Mouse (Mus musculus) limb, embryonic 12.5 days (tissue): ENCODE results near the gene Rnf222. TPM values are rescaled to one million over a fixed set of nuclear protein-coding genes. Genes with fewer than 3 reads are reported as not detected.
A peak's percentile ranks its signal among the peaks of the same experiment; 100 is the strongest.
"Not testable (repeated sequence)": the region's sequence is repeated elsewhere in the genome, so short reads cannot be mapped to it uniquely, and the experiment has no call there.

Experiments used
- ATAC-seq: fragments of 200-750 bp; cut with Nextera tagmentation; 2 replicates; pipeline ENCODE4 v1.8.0; 2017; ENCODE audit warnings: low read depth, moderate TSS enrichment; ENCODE audit not compliant: insufficient number of reproducible peaks, insufficient read depth, low FRiP score, low TSS enrichment
- H3K27ac ChIP-seq: fragments of 300-500 bp; sonication (generic); 2 replicates; pipeline ENCODE4 v1.5.1; 2016; ENCODE audit warnings: mild to moderate bottlenecking, moderate library complexity
- H3K27me3 ChIP-seq: fragments of 300-500 bp; sonication (generic); 2 replicates; pipeline ENCODE4 v1.6.1; 2016; ENCODE audit warnings: mild to moderate bottlenecking, moderate library complexity
- H3K36me3 ChIP-seq: fragments of 300-500 bp; sonication (generic); 2 replicates; pipeline ENCODE4 v1.6.1; 2016; ENCODE audit warnings: mild to moderate bottlenecking, moderate library complexity
- H3K4me1 ChIP-seq: fragments of 300-500 bp; sonication (generic); replicated peaks from 2 replicates; pipeline ENCODE4 v1.6.1; 2016
- H3K4me2 ChIP-seq: fragments of 300-500 bp; sonication (generic); 2 replicates; pipeline ENCODE4 v1.6.1; 2016; ENCODE audit warnings: mild to moderate bottlenecking, moderate library complexity
- H3K4me3 ChIP-seq: fragments of 300-500 bp; sonication (generic); replicated peaks from 2 replicates; pipeline ENCODE4 v1.5.1; 2016; ENCODE audit warnings: mild to moderate bottlenecking
- H3K9ac ChIP-seq: fragments of 300-500 bp; sonication (generic); replicated peaks from 2 replicates; pipeline ENCODE4 v1.6.1; 2016; ENCODE audit warnings: mild to moderate bottlenecking, moderate library complexity
- H3K9me3 ChIP-seq: fragments of 300-500 bp; sonication (generic); 2 replicates; pipeline ENCODE4 v1.6.1; 2016; ENCODE audit warnings: mild to moderate bottlenecking, moderate library complexity
- WGBS: fragments of 180-500 bp; shearing (Covaris S2); methylation state at CpG from one replicate; pipeline ENCODE4 v1.1.7; 2016; 5-methylcytosine and 5-hydroxymethylcytosine counted together
- polyA plus RNA-seq: library from polyadenylated mRNA; unstranded; fragments of >200 nt; fragmentation: Nextera tagmentation; extraction: Ambion mirVana; gene quantifications from 2 replicates; pipeline ENCODE4 v1.2.1, GENCODE M21; 2016

Rnf222 gene
- polyA plus RNA-seq, 1 experiment from 2014 or later = 0.05 TPM

DNA sequence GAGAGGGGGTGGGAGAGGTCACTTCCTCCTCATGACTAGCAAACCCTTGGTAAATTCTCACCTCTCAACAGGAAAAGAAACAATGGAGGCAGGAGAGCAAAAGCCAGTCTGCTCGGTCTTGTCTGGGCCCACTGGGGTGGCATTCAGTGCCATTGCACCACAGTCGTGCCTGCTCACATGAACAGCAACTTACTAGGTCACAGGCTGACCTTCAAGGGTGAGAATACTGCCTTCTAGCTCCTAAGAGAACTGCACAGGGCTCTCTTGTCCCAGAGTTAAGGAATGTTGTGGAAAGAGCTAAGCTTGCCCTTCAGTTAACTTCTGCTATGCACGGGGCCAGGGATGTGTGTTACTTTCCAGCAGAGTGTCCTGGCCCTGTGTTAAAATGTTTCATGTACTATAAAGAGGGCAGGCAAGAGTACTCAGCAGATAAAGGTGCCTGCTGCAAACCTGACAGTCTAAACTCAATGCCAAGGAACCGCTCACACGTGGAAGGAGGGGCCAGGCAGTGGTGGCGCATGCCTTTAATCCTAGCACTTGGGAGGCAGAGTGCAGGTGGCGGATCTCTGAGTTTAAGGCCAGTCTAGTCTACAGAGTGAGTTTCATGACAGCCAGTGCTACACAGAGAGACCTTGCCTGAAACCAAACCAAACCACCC lies 20.6 kb downstream of the Rnf222 start:
- Histone ChIP-seq H3K9ac (no peak overlapping the region), H3K4me1 (peaks cover 18% of the 10 kb centered on the region), H3K36me3 (peaks cover 37% of the 10 kb centered on the region), H3K27ac (peak overlapping the region; percentile 54; the same call in 1 of the 2 replicates), H3K9me3 (no peaks in the 10 kb centered on the region), H3K4me2 (no peak overlapping the region), H3K4me3 (no peak overlapping the region), H3K27me3 (no peaks in the 10 kb centered on the region)
- WGBS = 41% methylated on average over 7 of the region's 7 CpGs
- ATAC-seq = no peak

DNA sequence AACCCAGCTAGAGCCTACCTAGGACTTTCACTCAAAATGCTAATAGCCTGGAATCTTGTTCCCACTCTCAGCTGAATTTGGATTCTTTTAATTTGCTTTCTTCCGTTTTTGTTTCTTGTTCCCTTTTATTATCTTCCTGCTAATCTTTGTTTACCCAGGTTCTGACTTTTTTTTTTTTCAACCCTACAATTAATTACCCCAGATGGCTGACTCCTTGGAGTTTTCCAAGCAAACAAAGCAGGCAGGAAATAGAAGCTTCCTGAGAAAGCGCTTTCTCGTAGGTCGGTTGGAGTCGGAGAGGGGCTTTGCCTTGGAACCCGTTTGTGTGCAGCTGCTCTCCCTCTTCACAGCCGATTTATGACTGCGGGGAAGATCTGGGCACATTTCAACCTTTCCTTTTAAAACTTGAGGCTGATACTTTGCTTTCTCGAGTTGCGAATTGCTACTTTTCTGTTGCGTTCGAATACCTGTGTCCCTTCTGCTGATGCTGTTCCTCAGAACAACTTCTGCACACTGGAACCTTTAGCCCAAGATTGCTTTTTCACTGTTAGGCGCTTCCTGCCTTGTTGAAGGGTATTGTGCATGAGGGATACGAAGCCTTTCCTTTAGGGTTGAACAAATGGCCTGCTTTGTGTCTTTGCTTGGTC lies 23.3 kb downstream of the Rnf222 start:
- no peak for ATAC-seq
- WGBS = 33% methylated on average over 14 of the region's 14 CpGs
- Histone ChIP-seq H3K36me3 (peaks cover 10% of the 10 kb centered on the region), H3K4me2 (no peak overlapping the region), H3K9me3 (no peaks in the 10 kb centered on the region), H3K27me3 (no peaks in the 10 kb centered on the region), H3K27ac (peak overlapping the region; percentile 87), H3K4me3 (no peak overlapping the region), H3K9ac (no peak overlapping the region), H3K4me1 (peaks cover 18% of the 10 kb centered on the region)

DNA sequence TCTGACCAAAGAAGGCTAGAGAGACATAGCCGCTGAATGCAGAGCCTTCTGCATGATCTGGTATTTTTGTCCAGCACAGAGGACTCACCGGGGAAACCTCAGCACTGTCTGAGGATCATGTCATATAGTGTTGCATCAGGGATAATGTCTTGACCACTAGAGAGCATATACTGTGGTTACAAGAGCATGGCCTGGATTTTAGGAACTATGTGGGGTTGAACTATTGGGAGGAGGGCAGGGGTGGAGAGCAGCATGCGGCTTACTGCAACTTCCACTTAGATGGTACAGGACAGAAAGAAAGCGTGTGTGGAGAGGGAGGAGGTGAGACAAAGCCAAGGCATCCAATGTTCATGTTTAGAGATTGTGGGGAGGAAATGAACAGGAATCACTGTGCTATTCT lies 26.2 kb downstream of the Rnf222 start:
- H3K36me3 ChIP-seq = no peaks in the 10 kb centered on the region
- H3K4me2 ChIP-seq = no peak overlapping the region
- no peak for ATAC-seq
- H3K27ac ChIP-seq = no peak overlapping the region
- no peaks in the 10 kb centered on the region for H3K9me3 ChIP-seq
- H3K9ac ChIP-seq = no peak overlapping the region
- H3K27me3 ChIP-seq = no peaks in the 10 kb centered on the region
- H3K4me3 ChIP-seq = no peak overlapping the region
- H3K4me1 ChIP-seq = peaks cover 18% of the 10 kb centered on the region
- WGBS = 95% methylated on average over 4 of the region's 4 CpGs

DNA sequence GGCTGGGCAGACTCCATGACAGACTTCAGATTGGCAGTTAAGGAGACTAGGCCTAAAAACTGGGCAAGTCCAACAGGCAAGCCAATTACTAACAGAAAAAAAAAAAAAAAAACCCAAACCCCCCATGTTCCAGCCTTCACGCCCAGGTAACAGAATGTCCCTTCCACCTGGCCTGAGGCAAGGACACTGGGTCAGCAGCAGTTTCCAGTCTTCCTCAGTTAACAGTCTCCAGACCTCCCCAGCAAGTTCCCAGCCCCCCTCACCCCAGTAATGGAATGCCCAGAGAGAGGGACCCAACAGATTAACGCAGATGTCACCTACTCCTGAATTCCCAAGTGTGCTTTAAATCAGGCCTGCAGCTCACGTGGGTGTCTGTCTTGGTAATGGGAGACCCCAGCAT lies 34.8 kb downstream of the Rnf222 start:
- 42% methylated on average over 3 of the region's 3 CpGs for WGBS
- Histone ChIP-seq H3K27me3 (0 out of 2 replicates have a peak, but pooled peaks cover 4% of the 10 kb centered on the region), H3K27ac (no peak overlapping the region), H3K36me3 (no peaks in the 10 kb centered on the region), H3K4me1 (0 out of 2 replicates have a peak, but pooled peaks cover 8% of the 10 kb centered on the region), H3K9ac (no peak overlapping the region), H3K4me2 (no peak overlapping the region), H3K4me3 (no peak overlapping the region), H3K9me3 (no peaks in the 10 kb centered on the region)
- ATAC-seq = no peak

DNA sequence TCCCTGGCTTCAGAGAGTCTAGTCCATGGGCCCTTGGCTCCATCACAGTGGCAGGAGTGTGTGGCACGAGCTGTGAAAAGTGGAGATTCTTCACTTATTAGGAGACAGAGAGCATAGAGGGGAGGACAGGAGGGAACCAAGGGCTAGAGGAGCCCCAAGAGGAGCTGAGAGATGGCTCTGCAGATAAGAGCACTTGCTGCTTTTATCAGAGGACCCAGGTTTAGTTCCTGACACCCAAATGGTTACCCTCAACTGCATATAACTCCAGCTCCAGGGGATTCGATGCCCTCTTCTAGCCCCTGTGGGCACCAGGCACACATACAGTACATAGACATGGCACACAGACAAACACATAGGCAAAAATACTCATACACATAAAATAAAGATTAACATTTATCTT lies 36.4 kb downstream of the Rnf222 start:
- Histone ChIP-seq H3K4me1 (0 out of 2 replicates have a peak, but pooled peaks cover 8% of the 10 kb centered on the region), H3K27me3 (0 out of 2 replicates have a peak, but pooled peaks cover 4% of the 10 kb centered on the region), H3K36me3 (no peaks in the 10 kb centered on the region), H3K9me3 (no peaks in the 10 kb centered on the region), H3K9ac (no peak overlapping the region), H3K27ac (no peak overlapping the region), H3K4me3 (no peak overlapping the region), H3K4me2 (no peak overlapping the region)
- no peak for ATAC-seq
- WGBS = 86% methylated on average over 2 of the region's 2 CpGs

DNA sequence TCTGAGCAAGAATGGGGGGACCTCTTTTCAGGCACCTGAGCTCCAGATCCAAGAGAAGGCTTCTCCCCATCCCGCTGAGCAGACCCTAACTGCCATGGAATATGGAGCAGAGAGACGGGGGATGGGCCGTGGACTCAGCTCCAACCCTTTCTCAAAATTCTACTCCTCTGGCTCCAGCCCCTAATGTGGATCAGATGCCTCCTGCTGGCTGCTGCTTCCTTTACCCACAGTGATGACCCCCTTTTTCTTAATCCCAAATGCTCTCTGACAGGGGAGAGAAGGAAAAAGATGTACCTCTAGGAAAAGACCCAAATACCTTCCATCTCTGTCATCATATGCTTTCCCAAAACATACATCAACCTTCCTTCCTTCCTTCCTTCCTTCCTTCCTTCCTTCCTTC lies 38.6 kb downstream of the Rnf222 start, which contains the start of gene Odf4:
Gene Odf4 (minus strand): TSS at position 101 of the 400 bp plus-strand sequence.
- Histone ChIP-seq H3K27me3 (0 out of 2 replicates have a peak, but pooled peaks cover 4% of the 10 kb centered on the region), H3K27ac (no peak within 1 kb of the TSS), H3K4me3 (no peak within 1 kb of the TSS), H3K4me1 (0 out of 2 replicates have a peak, but pooled peaks cover 6% of the 10 kb centered on the region), H3K9me3 (no peaks in the 10 kb centered on the region), H3K4me2 (no peak within 1 kb of the TSS), H3K36me3 (no peaks in the 10 kb centered on the region), H3K9ac (no peak within 1 kb of the TSS)
- ATAC-seq = no peak
- WGBS = 78% methylated on average over 3 of the region's 3 CpGs

DNA sequence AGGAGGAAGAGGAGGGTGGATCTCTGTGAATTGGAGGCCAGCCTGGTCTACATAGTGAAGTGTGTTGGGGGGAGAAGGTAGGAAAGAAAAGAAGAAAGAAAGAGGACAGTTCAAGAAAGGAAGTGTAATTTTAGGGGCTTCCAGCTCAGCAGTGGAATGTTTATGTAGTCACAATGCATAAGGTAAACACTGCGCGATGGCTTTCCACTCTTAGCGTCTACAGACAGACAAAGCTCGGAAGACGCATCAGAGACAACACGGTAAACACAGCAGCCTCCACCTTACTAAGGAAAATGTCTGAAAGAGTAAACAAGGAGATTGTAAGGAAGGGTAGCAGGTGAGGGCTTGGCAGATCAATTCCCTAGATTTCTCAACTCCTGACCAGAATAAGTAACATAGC lies 41.6 kb downstream of the Rnf222 start:
- no peak for ATAC-seq
- H3K27me3 ChIP-seq = no peaks in the 10 kb centered on the region
- H3K4me3 ChIP-seq = no peak overlapping the region
- no peaks in the 10 kb centered on the region for H3K4me1 ChIP-seq
- no peaks in the 10 kb centered on the region for H3K9me3 ChIP-seq
- WGBS = 81% methylated on average over 6 of the region's 6 CpGs
- H3K4me2 ChIP-seq = no peak overlapping the region
- H3K27ac ChIP-seq = no peak overlapping the region
- no peaks in the 10 kb centered on the region for H3K36me3 ChIP-seq
- H3K9ac ChIP-seq = no peak overlapping the region

DNA sequence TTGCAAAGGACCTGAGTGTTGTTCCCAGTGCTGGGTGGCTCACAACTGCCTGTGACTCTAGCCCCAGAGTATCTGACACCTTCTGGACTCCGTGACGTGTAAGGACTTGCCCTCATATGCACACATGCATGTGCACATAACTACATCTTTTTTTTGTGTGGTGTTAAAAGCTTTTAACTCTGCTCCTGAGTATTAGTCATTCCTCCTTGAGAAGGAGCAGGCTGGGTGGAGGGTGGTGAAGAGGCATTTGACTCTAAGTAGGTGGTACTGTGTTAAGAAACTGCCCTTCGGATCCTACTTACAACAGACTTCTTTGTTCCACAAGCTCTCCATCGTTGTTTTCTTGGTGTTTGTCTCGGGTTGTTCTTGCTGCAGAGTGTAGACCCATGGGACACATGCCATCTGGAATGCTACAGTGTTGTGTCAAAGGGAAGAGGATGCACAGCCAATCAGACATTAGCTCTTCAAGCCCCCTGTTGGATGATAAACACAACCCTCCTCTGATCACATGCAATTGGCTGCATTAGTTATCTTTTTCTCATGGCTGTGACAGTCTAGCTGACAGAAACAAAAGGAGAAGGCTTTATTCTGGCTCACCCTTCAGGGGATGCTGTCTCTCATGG lies 45.6 kb downstream of the Rnf222 start:
- Histone ChIP-seq H3K36me3 (no peaks in the 10 kb centered on the region), H3K9me3 (no peaks in the 10 kb centered on the region), H3K27ac (no peak overlapping the region), H3K4me2 (no peak overlapping the region), H3K9ac (no peak overlapping the region), H3K4me3 (no peak overlapping the region), H3K4me1 (no peaks in the 10 kb centered on the region), H3K27me3 (no peaks in the 10 kb centered on the region)
- no peak for ATAC-seq
- 80% methylated on average over 5 of the region's 5 CpGs for WGBS

DNA sequence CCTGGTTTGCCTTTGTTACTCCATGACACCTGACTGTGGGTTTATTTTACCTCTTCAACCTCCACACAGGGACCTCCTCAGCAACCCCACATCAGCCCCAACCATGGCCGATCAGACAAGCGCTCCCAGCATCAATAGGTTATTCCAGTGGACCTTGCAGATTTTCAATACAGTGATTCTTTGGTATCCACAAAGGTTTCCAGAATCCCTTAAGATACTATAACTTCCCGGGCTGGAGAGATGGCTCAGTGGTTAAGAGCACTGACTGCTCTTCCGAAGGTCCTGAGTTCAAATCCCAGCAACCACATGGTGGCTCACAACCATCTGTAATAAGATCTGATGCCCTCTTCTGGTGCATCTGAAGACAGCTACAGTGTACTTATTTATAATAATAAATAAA lies 48.6 kb downstream of the Rnf222 start:
- not testable (repeated sequence) for ATAC-seq, H3K27me3 ChIP-seq, H3K4me3 ChIP-seq, H3K4me2 ChIP-seq, H3K27ac ChIP-seq, H3K9ac ChIP-seq, H3K9me3 ChIP-seq, H3K4me1 ChIP-seq, H3K36me3 ChIP-seq
- 83% methylated on average over 4 of the region's 4 CpGs for WGBS

DNA sequence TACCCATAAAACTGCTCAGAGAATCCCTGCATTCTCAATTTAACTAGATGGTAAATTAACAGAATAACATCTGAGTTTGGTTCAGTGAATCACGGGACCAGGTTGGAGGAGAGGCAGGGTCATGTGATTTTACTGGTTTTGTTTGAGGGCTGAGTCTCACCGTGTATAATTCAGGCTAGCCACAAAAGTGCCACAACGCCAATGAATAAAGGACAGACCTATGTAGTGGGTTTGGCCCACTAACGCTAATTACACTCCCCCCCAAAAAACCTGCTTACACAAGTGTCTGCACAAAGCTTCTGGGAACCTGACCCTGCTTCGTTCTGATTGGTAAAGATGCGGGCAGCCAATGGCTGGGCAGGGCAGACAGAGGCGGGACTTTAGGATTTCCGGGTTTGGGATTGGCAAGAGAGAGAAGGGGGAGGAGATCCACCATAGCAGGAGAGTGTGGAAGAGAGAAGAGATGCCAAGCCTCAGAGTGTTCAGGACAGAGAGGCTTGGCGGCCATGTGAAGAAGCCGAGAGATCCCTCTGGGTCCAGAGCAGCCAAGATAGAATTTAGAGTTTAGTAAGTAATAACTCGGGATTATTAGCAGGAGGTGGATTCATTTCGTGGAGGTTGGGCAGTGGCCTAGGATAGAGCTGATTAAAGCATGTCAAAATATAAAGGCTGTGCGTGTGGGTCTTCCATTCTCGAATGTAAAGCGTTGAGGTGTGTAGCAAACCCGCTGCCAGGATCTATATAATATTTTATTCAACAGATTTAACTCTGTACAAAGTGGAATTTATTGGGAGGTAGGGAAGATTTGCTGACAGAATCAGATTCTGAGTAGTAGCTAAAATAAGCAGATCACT lies 51.3 kb downstream of the Rnf222 start:
- WGBS = 4% methylated on average over 16 of the region's 16 CpGs
- H3K27me3 ChIP-seq = no peaks in the 10 kb centered on the region
- H3K4me1 ChIP-seq = peaks cover 7% of the 10 kb centered on the region; the same call in 1 of the 2 replicates
- no peaks in the 10 kb centered on the region for H3K9me3 ChIP-seq
- no peaks in the 10 kb centered on the region for H3K36me3 ChIP-seq
- peak overlapping the region; percentile 45 for H3K4me3 ChIP-seq
- peak overlapping the region; percentile 64 for H3K4me2 ChIP-seq
- H3K27ac ChIP-seq = no peak overlapping the region; the same call in 1 of the 2 replicates
- peak; percentile 99 for ATAC-seq
- peak overlapping the region; percentile 56 for H3K9ac ChIP-seq

DNA sequence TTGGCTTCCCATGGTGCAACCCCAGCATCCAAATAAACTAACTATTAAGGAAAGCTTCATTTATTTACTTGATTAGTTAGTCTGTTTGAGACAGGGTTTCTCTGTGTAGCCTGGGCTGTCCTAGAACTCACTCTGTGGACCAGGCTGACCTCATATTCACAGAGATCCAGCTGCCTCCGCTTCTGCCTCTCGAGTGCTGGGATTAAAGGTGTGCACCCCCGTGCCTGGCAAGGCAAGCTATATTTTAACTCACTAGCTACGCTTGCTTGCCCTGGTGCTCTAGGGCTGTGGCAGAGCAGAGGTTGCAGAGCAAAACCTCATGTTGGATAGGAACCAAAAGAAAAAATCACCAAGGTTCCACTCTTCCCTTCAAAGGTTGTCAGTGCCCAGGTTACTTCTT lies 52.2 kb downstream of the Rnf222 start:
- 60% methylated on average over 4 of the region's 4 CpGs for WGBS
- H3K9ac ChIP-seq = peak overlapping the region; percentile 56
- H3K27me3 ChIP-seq = 0 out of 2 replicates have a peak, but pooled peaks cover under 1% of the 10 kb centered on the region
- H3K4me2 ChIP-seq = peak overlapping the region; percentile 64
- H3K4me3 ChIP-seq = peak overlapping the region; percentile 45
- no peaks in the 10 kb centered on the region for H3K9me3 ChIP-seq
- peaks cover 7% of the 10 kb centered on the region; the same call in 1 of the 2 replicates for H3K4me1 ChIP-seq
- ATAC-seq = no peak
- no peaks in the 10 kb centered on the region for H3K36me3 ChIP-seq
- H3K27ac ChIP-seq = no peak overlapping the region
